Mouse (Mus musculus): ENCODE measurements around the gene Bcan.

- TF ChIP-seq POLR2A (IDR thresholded peaks at IDR 0.05; ENCODE audit: insufficient read depth, low read length) (no peak), EP300 (IDR thresholded peaks at IDR 0.05; ENCODE audit: insufficient read depth, low read depth, low read length) (no peak), CTCF (IDR thresholded peaks at IDR 0.05; ENCODE audit: low read depth, low read length) (no peak)
Measured at GRCm38 (mm10) chr3:87947811-87948199, 52.2 kb downstream of the Bcan start.
